Mouse (Mus musculus) E14TG2a.4 (cell line): ENCODE measurements around the gene Gtpbp3.
"Not testable (repeated sequence)": the region's sequence is repeated elsewhere in the genome, so short reads cannot be mapped to it uniquely, and the experiment has no call there.

Experiments used
- CTCF ChIP-seq: conservative IDR thresholded peaks from 2 replicates; pipeline ENCODE4 v1.5.1; 2014; ENCODE audit warnings: low read length
- NANOG ChIP-seq: IDR thresholded peaks from 2 replicates; pipeline ENCODE4 v1.6.1; 2014; ENCODE audit warnings: borderline replicate concordance, low read length, mixed read lengths
- POU5F1 ChIP-seq: IDR thresholded peaks from 2 replicates; pipeline ENCODE4 v1.6.1; 2014; ENCODE audit warnings: low read length, borderline replicate concordance

DNA sequence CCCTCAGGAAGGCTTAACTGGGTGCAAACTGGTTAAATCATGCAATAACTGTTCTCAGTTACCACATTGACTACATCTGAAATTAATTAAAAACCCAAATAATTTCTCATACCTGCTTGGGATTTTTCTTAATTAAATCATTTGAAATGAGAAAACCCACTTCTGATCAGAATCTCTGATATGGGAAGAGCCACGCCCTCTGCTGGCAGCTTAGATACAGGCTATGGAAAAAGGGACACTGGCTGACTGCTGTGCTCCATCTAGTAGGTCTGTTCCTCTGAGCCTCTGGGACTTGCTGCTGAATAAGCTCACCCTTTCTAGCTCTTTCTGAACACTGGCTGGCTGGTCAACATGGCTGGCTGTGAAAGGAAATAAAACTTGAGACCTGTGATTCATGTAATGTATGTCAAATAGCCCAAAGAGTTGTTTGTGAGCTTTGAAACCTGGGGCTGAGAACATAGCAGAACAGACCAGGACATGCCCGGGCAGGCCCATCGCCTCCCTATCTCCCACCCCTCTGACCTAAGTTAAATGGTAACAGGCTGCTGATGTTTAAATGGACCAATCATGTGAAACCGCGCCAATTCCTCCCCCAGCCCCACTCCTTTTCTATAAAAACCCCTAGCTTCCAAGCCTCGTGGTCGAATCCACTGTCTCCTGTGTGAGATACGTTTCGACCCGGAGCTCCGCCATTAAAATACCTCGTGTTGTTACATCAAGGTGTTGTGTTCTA lies 43.0 kb downstream of the Gtpbp3 start:
- peak; percentile 60 for TF ChIP-seq CTCF
- not testable (repeated sequence) for TF ChIP-seq NANOG, POU5F1
